Mouse (Mus musculus) lung, adult 2 months (tissue): ENCODE results near the gene F12. TPM values are rescaled to one million over a fixed set of nuclear protein-coding genes. Genes with fewer than 3 reads are reported as not detected.

Experiments
- DNase-seq: peaks from one replicate; pipeline ENCODE4 v3.0.0; 2022
- H3K4me1 ChIP-seq: fragments of 200-500 bp; 2 replicates; pipeline ENCODE4 v1.6.1; 2011; ENCODE audit warnings: low read length; ENCODE audit not compliant: control insufficient read depth, insufficient read depth
- H3K4me3 ChIP-seq: fragments of 200-500 bp; replicated peaks from 2 replicates; pipeline ENCODE3; 2011; ENCODE audit warnings: low read depth, mild to moderate bottlenecking, control low read depth, low read length; ENCODE audit errors: extremely low read depth
- CTCF ChIP-seq: fragments of 200-500 bp; IDR thresholded peaks from 2 replicates; pipeline ENCODE4 v1.5.1; 2011; ENCODE audit warnings: mild to moderate bottlenecking, low read length, control low read depth; ENCODE audit not compliant: insufficient read depth
- POLR2A ChIP-seq: fragments of 200-500 bp; IDR thresholded peaks from 2 replicates; pipeline ENCODE4 v1.6.1; 2011; ENCODE audit warnings: low read depth, mild to moderate bottlenecking, control low read depth, low read length, borderline replicate concordance; ENCODE audit errors: extremely low read depth
- WGBS: fragments of 180-500 bp; shearing (Covaris S2); methylation state at CpG from one replicate; pipeline ENCODE4 v1.1.7; 2018; 5-methylcytosine and 5-hydroxymethylcytosine counted together
- polyA plus RNA-seq: library from polyadenylated mRNA; depleted of rRNA; stranded (reverse); fragments of >200 nt; gene quantifications from 2 replicates; pipeline ENCODE4 v1.2.3, GENCODE M21; 2012

F12 gene
- polyA plus RNA-seq, 1 experiment = 0.36 TPM

DNA sequence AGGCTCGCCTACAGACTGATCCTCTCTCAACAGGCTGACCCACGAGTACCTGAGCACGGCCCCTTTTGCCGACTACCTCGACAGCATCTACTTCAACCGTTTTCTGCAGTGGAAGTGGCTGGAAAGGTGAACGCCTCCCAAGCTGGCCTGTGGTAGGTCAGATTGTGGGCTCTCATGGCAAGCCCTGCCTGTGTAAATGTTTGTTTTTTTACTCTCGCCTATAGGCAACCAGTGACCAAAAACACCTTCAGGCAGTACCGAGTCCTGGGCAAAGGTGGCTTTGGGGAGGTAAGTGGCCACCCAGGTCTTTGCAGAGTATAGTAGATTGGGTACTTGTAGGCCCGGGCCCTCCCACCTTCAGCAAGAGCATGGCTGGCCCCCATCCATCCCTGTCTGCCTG lies 24.7 kb upstream of the F12 start:
- H3K4me3 ChIP-seq = no peak overlapping the region
- WGBS = 87% methylated on average over 10 of the region's 10 CpGs
- DNase-seq = no peak
- peaks cover 23% of the 10 kb centered on the region for H3K4me1 ChIP-seq
- TF ChIP-seq POLR2A (no peak), CTCF (no peak)

DNA sequence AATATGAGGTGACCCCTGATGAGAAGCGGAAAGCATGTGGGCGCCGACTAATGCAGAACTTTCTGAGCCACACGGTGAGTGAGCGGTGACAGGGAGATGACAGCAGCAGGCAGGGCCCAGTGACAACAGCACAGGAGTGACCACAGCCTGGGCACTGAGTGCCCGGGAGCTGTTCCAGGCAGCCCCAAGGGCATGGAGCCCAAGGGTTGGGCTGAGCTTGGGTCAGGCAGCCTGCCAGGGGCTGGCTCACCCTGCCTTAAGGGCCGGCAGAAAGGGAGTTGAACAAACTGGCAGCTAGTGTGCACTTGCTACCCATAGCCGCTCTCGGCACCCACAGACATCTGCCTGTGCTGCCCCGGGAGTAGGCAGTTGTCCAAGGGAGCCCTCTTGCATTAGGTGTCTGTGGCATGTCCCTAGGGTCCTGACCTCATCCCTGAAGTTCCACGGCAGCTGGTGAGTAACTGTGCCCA lies 24.0 kb upstream of the F12 start:
- Histone ChIP-seq H3K4me3 (no peak overlapping the region), H3K4me1 (peaks cover 26% of the 10 kb centered on the region)
- WGBS = 57% methylated on average over 11 of the region's 11 CpGs
- TF ChIP-seq CTCF = no peak
- no peak for TF ChIP-seq POLR2A
- DNase-seq = peak; percentile 45

- DNase-seq = no peak
- peaks cover 26% of the 10 kb centered on the region for H3K4me1 ChIP-seq
- H3K4me3 ChIP-seq = no peak overlapping the region
- 0 out of 2 replicates have a peak, but pooled peaks have one; percentile 6 for TF ChIP-seq CTCF
- no peak for TF ChIP-seq POLR2A
- 79% methylated on average over 17 of the region's 17 CpGs for WGBS
These were observed 23.3 kb upstream of the F12 start for GRCm38 (mm10) chr13:55449679-55450441.

DNA sequence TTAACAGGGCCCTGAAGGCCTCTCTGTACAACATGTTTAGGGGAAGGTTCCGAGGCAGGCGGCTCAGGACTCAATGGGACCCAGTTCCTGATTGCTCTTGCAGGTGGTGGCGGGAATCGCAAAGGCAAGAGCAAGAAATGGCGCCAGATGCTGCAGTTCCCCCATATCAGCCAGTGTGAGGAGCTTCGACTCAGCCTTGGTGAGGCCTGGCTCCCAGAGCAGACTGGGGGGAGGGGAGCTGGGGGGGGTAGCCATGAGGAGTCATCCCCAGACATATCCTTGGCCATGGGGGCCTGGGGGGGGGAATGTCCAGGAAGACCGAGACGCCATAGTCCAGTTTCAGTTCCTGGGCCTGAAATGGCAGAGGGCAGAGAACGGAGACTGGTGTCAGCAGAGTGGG lies 22.6 kb upstream of the F12 start:
- 81% methylated on average over 9 of the region's 9 CpGs for WGBS
- DNase-seq = no peak
- H3K4me1 ChIP-seq = peaks cover 26% of the 10 kb centered on the region
- TF ChIP-seq CTCF = no peak
- no peak for TF ChIP-seq POLR2A
- no peak overlapping the region for H3K4me3 ChIP-seq

DNA sequence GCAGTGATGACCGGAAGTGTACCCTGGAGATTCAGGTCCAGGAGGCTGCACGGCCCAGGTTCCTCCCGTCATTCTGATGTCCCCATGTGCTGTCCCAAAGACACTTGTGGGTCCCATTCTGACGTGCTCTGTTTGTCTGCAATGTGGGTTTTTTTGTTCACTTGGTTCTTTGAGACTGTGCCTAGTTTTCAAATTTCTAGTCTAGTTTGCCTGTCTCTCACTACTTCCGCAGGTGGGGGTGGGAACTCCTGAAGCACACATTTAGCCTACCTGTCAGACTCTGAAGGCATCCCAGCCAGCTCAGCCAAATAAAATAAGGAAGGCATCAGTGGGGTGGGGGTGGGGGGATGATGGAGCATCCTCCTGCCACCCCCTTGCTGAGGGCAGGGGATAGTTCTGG lies 21.5 kb upstream of the F12 start:
- Histone ChIP-seq H3K4me3 (no peak overlapping the region), H3K4me1 (peaks cover 29% of the 10 kb centered on the region)
- TF ChIP-seq CTCF = no peak
- DNase-seq = no peak
- 87% methylated on average over 5 of the region's 5 CpGs for WGBS

- no peak for DNase-seq
These were observed 20.9 kb upstream of the F12 start for GRCm38 (mm10) chr13:55447543-55447943.

GRCm38 (mm10) chr13:55446483-55447105 lies 20.0 kb upstream of the F12 start:
- WGBS = 78% methylated on average over 6 of the region's 6 CpGs
- no peak for DNase-seq
- TF ChIP-seq CTCF (no peak), POLR2A (no peak)
- Histone ChIP-seq H3K4me1 (peaks cover 23% of the 10 kb centered on the region), H3K4me3 (no peak overlapping the region)

More at GRCm38 (mm10) chr13:55447543-55447943, 20.9 kb upstream of the F12 start:
- WGBS = 14% methylated on average over 3 of the region's 3 CpGs
- Histone ChIP-seq H3K4me3 (no peak overlapping the region), H3K4me1 (peaks cover 29% of the 10 kb centered on the region)
- TF ChIP-seq POLR2A (no peak), CTCF (no peak)

DNA sequence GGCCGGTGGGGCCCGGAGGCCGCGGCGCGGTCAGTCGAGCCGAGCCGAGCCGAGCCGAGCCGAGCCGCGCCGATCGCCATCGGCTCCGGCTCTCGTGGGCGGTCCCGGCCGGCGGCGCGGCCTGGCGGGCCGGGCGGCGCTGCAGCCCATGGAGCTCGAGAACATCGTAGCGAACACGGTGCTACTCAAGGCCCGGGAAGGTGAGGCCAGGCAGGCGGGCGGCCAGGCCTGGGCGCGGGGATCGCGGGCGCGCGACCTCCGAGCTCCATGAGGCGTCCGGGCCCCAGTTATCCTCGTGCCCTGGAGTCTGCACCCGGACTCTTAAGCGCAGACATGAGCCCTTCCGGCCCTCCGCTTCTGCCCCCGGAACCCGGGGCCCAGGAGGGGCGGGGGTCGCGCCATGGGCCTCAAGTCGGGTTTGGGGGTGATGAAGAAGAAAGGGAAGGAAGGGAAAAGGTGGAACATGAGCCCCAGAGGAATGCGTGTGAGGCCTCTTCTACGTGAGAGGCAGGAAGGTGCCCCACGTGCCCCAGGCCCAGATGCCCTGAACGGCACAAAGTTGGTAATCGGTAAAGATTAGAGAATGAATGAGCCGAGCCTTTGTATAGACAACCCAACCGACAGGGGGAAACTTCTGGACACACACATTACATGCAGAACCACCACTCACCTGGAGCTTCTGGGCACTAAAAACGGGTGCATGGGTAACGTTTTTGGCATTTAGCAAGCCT lies 18.9 kb upstream of the F12 start:
- H3K4me3 ChIP-seq = peak overlapping the region; percentile 84
- no peak for TF ChIP-seq CTCF
- no peak for TF ChIP-seq POLR2A
- 5% methylated on average over 66 of the region's 66 CpGs for WGBS
- H3K4me1 ChIP-seq = peaks cover 20% of the 10 kb centered on the region
- DNase-seq = no peak

DNA sequence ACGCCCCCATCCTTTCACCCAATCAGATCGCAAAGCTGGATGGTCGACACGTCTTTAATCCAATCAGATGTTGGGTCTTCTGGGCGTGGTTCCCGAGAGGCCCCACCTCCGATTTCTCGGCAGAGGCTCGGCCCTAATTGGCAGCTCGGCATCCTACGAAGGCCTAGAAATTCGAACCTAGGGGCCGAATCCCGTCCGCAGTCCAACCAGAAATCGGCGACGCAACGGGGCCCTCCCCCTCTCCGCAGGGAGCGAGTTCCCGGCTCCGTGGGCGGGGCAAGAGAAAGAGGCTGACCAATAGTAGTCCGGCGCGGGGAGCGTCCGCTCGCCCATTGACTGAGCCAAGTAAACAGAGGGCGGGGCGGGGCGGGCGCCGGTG lies 18.3 kb upstream of the F12 start, which contains the start of gene Grk6:
TSS of gene Grk6 (plus strand) at position 136 of the 379 bp plus-strand sequence.
- H3K4me1 ChIP-seq = peaks cover 18% of the 10 kb centered on the region
- TF ChIP-seq POLR2A = no peak
- TF ChIP-seq CTCF = no peak
- DNase-seq = peak; percentile 99
- WGBS = under 1% methylated on average over 35 of the region's 35 CpGs
- H3K4me3 ChIP-seq = peak within 1 kb of the TSS; percentile 97
